Mouse (Mus musculus): ENCODE results near the gene Gp6.
"Not testable (repeated sequence)": the region's sequence is repeated elsewhere in the genome, so short reads cannot be mapped to it uniquely, and the experiment has no call there.

The Gp6 gene

DNA sequence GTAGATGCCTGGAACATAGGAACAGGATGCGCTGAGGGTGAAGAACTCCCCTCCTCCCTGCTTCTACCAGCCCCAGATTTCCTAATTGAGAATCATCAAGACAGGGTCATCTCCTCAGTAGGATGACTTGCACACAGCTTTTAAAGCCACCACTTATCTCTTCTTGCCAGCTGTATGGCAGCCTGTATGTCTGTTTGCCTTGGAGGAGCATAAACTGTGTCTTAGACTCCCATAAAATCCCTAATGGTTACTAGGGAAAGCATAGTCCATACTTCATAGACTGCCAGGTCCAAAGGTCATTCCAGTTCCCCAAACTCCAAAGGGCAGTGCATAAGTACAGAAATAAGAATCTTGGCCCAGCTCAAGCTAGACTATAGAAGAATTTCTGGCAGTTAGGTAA is at the start of gene Gp6:
TSS of gene Gp6 (minus strand) at position 15 of the 400 bp plus-strand sequence.
- DNase-seq (ENCODE audit: low spot score), result no peak

DNA sequence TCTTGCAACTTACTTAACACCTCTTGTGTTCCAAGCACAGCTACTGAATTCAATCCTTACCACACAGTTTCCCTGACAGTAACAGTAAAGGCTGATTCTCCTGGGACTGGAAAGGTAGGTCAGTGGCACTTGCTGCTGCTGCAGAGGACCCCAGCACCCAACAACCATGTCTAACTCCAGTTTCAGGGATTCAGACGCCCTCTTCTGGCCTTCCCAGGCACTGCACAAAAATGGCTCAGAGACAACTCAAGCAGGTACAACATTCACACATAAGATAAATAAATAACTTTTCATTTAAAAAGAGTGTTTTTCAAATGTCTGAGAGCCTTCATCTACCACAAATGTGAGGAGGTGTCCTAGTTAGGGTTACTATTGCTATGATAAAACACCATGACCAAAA is 49.6 kb upstream of the Gp6 start:
- no peak for DNase-seq (ENCODE audit: low spot score)

GRCm38 (mm10) chr7:4445216-4445791 is 47.8 kb upstream of the Gp6 start, which contains the start of gene Rdh13:
Gene Rdh13 (minus strand): TSS chr7:4445649.
- peak; percentile 83 for DNase-seq (ENCODE audit: low spot score)

- DNase-seq (ENCODE audit: low spot score), result no peak
Observed at GRCm38 (mm10) chr7:4440549-4440948, 43.0 kb upstream of the Gp6 start.

DNA sequence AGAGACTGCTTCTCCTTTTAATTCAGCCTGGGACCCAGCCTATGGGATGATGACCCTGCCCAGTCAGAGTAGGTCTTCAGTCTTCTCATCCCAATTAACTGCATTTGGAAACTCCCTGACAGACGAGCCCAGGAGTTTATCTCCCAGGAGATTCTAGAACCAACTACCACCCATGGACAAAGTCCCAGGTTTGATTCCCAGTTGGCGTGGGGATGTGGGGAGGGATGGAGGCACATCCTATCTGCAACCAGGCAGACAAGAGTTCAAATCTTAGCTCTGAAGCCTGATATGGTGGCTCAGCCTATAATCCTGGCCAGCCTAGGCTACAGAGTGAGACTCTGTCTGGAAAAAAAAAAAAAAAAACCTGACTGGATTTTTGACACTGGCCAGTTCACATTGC is 40.2 kb upstream of the Gp6 start:
- no peak for DNase-seq (ENCODE audit: low spot score)

- DNase-seq (ENCODE audit: low spot score), result no peak
Observed at GRCm38 (mm10) chr7:4432026-4432425, 34.5 kb upstream of the Gp6 start.

DNA sequence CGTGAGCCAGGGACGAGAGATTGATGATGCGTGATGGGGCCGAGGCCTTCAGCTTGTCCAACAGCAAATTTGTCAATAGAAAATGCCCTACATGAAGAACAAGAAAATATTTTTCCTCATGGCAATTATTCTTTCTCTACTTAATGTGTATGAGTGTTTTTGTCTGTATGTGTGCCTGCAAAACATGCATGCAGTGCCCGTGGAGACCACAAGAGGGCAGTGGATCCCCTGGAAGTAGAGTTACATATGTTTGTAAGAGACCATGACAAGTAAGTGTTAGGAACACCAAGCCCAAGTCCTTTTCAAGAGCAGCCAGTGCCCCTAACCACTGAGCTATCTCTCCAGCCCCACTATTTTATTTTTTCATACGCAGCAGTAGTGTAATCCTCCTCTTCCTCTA is 34.0 kb upstream of the Gp6 start:
- peak; percentile 44 for DNase-seq (ENCODE audit: low spot score)

- DNase-seq (ENCODE audit: low spot score), result no peak
Observed at GRCm38 (mm10) chr7:4430246-4430844, 32.8 kb upstream of the Gp6 start.

- DNase-seq (ENCODE audit: low spot score), result peak; percentile 92
Observed at GRCm38 (mm10) chr7:4427161-4427912, 29.8 kb upstream of the Gp6 start.

- no peak for DNase-seq (ENCODE audit: low spot score)
Observed at GRCm38 (mm10) chr7:4420230-4420629, 22.7 kb upstream of the Gp6 start.

DNA sequence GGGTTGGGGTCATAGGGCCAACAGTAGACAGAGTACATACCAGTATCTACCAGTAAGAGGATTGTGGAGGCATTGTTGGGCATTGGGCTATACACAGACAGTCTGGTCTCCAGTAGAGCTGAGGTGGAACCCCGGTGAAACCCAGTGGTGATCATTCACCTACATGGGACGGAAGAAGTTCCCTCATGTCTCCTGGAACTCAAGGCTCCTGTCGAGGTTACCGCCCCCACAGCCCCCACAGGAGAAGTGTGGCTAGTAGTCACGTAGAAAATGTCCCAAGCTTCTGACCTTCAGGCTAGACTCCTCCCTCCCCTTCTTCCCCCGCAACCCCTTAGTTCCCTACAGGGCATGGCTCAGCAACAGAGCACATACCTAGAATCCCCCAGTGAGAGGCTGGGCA is 22.1 kb upstream of the Gp6 start:
- no peak for DNase-seq (ENCODE audit: low spot score)

DNA sequence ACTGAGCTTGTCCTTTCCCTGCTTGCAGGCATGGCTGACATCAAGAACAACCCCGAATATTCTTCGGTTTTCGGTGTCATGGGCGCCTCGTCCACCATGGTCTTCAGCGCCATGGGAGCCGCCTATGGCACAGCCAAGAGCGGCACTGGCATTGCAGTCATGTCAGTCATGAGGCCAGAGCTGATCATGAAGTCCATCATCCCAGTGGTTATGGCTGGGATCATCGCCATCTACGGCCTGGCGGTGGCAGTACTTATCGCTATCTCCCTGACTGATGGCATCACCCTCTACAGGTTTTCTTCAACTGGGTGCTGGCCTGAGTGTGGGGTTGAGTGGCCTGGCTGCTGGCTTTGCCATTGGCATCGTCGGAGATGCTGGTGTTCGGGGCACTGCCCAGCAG is 14.9 kb upstream of the Gp6 start:
- DNase-seq (ENCODE audit: low spot score), result not testable (repeated sequence)

GRCm38 (mm10) chr7:4373521-4373920 is 24.0 kb downstream of the Gp6 start:
- DNase-seq (ENCODE audit: low spot score), result no peak

- DNase-seq (ENCODE audit: low spot score), result no peak
Observed at GRCm38 (mm10) chr7:4337509-4337908, 60.0 kb downstream of the Gp6 start, which contains the start of gene Ncr1. Gene Ncr1 (plus strand): TSS chr7:4337724.

DNA sequence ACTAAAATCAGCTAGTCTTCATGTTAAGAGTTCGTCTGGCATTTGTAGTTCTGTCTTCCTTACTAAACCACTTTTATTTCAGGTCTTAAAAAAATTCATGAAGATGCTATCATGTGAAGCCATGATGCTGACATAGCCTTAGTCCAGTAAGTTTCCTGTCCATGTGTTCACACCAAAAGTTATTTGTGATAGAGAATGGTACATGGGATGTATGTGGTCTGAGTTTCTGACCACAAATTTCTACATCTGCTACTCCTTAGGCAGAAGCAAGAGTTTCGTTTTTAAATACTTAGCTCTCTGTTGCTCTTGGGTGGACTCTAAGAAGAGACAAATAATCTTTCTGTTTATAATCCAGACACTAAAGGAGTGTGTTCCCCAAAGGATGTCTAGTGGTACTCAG is 74.2 kb downstream of the Gp6 start:
- DNase-seq (ENCODE audit: low spot score), result no peak
